Mouse (Mus musculus) brown adipose tissue, adult 24 weeks (tissue): ENCODE data around the gene Enpp5. TPM values are rescaled to one million over a fixed set of nuclear protein-coding genes. Genes with fewer than 3 reads are reported as not detected.
A peak's percentile ranks its signal among the peaks of the same experiment; 100 is the strongest.

Source experiments
- H3K27ac ChIP-seq: fragments of 200-500 bp; replicated peaks from 2 replicates; pipeline ENCODE4 v1.5.1; 2012; ENCODE audit warnings: low read depth, mild to moderate bottlenecking, low read length
- H3K4me1 ChIP-seq: fragments of 200-500 bp; 2 replicates; pipeline ENCODE4 v1.6.1; 2012; ENCODE audit warnings: low read length, mixed read lengths; ENCODE audit not compliant: control insufficient read depth, insufficient read depth, insufficient read length
- H3K4me3 ChIP-seq: fragments of 200-500 bp; 2 replicates; pipeline ENCODE4 v1.5.1; 2012; ENCODE audit warnings: low read depth, mild to moderate bottlenecking, low read length, moderate library complexity; ENCODE audit not compliant: insufficient read depth
- polyA plus RNA-seq: library from polyadenylated mRNA; stranded (reverse); fragments of >200 nt; gene quantifications from 2 replicates; pipeline ENCODE4 v1.2.4, GENCODE M21; 2012; ENCODE audit not compliant: missing spikeins, insufficient read depth, insufficient read length

Enpp5 gene
- polyA plus RNA-seq, 1 experiment: 44.9 TPM

- 0 out of 2 replicates have a peak overlapping the region, but pooled peaks have one; percentile 11 for H3K27ac ChIP-seq
- no peak overlapping the region for H3K4me3 ChIP-seq
- peaks cover 3% of the 10 kb centered on the region; the same call in 1 of the 2 replicates for H3K4me1 ChIP-seq
Observed at GRCm38 (mm10) chr17:44075601-44076000, 3.0 kb upstream of the Enpp5 start.

GRCm38 (mm10) chr17:44076051-44076680 lies 2.4 kb upstream of the Enpp5 start:
- peak overlapping the region; percentile 58 for H3K4me3 ChIP-seq
- H3K4me1 ChIP-seq: peaks cover 3% of the 10 kb centered on the region; the same call in 1 of the 2 replicates
- no peak overlapping the region; the same call in 1 of the 2 replicates for H3K27ac ChIP-seq

- Histone ChIP-seq H3K4me1 (peaks cover 3% of the 10 kb centered on the region; the same call in 1 of the 2 replicates), H3K4me3 (no peak overlapping the region), H3K27ac (no peak overlapping the region)
Observed at GRCm38 (mm10) chr17:44077146-44077842, 1.3 kb upstream of the Enpp5 start.

GRCm38 (mm10) chr17:44077843-44078160 lies 811 bp upstream of the Enpp5 start:
- peaks cover 3% of the 10 kb centered on the region; the same call in 1 of the 2 replicates for H3K4me1 ChIP-seq
- no peak overlapping the region for H3K27ac ChIP-seq

GRCm38 (mm10) chr17:44083156-44083555 lies 4.5 kb downstream of the Enpp5 start:
- Histone ChIP-seq H3K4me3 (no peak overlapping the region), H3K27ac (no peak overlapping the region), H3K4me1 (no peaks in the 10 kb centered on the region)

More at GRCm38 (mm10) chr17:44077843-44078160, 811 bp upstream of the Enpp5 start:
- no peak overlapping the region for H3K4me3 ChIP-seq

- Histone ChIP-seq H3K4me1 (no peaks in the 10 kb centered on the region), H3K27ac (no peak overlapping the region), H3K4me3 (no peak overlapping the region)
Observed at GRCm38 (mm10) chr17:44088226-44088625, 9.6 kb downstream of the Enpp5 start.

- H3K4me1 ChIP-seq: no peaks in the 10 kb centered on the region
- no peak overlapping the region for H3K4me3 ChIP-seq
- H3K27ac ChIP-seq: no peak overlapping the region
Observed at GRCm38 (mm10) chr17:44090916-44091315, 12.3 kb downstream of the Enpp5 start.

- Histone ChIP-seq H3K4me3 (no peak overlapping the region), H3K27ac (no peak overlapping the region), H3K4me1 (no peaks in the 10 kb centered on the region)
Observed at GRCm38 (mm10) chr17:44091512-44091911, 12.9 kb downstream of the Enpp5 start.

- peaks cover 3% of the 10 kb centered on the region for H3K4me1 ChIP-seq
- no peak overlapping the region for H3K4me3 ChIP-seq
- H3K27ac ChIP-seq: no peak overlapping the region; the same call in 1 of the 2 replicates
Observed at GRCm38 (mm10) chr17:44100486-44100885, 21.9 kb downstream of the Enpp5 start.

- Histone ChIP-seq H3K4me1 (peaks cover 3% of the 10 kb centered on the region), H3K27ac (peak overlapping the region; percentile 59), H3K4me3 (no peak overlapping the region)
Observed at GRCm38 (mm10) chr17:44100906-44101305, 22.3 kb downstream of the Enpp5 start.

- H3K27ac ChIP-seq: no peak overlapping the region
- no peak overlapping the region for H3K4me3 ChIP-seq
- H3K4me1 ChIP-seq: peaks cover 3% of the 10 kb centered on the region
Observed at GRCm38 (mm10) chr17:44101961-44102360, 23.3 kb downstream of the Enpp5 start.

- Histone ChIP-seq H3K27ac (peak within 1 kb of the TSS; percentile 91), H3K4me3 (peak within 1 kb of the TSS; percentile 95), H3K4me1 (peaks cover 3% of the 10 kb centered on the region)
Observed at GRCm38 (mm10) chr17:44105287-44106138, 26.9 kb downstream of the Enpp5 start, which contains the start of gene Enpp4. Enpp4 (minus strand) TSS chr17:44105809.

- peak overlapping the region; percentile 94 for H3K27ac ChIP-seq
Observed at GRCm38 (mm10) chr17:44108331-44108730, 29.7 kb downstream of the Enpp5 start.

GRCm38 (mm10) chr17:44116584-44116983 lies 38.0 kb downstream of the Enpp5 start:
- Histone ChIP-seq H3K27ac (no peak overlapping the region), H3K4me3 (no peak overlapping the region), H3K4me1 (no peaks in the 10 kb centered on the region; the same call in 1 of the 2 replicates)

More at GRCm38 (mm10) chr17:44108331-44108730, 29.7 kb downstream of the Enpp5 start:
- Histone ChIP-seq H3K4me3 (no peak overlapping the region), H3K4me1 (no peaks in the 10 kb centered on the region; the same call in none of the 2 replicates)

- Histone ChIP-seq H3K27ac (no peak overlapping the region), H3K4me1 (no peaks in the 10 kb centered on the region; the same call in 1 of the 2 replicates), H3K4me3 (no peak overlapping the region)
Observed at GRCm38 (mm10) chr17:44117721-44118120, 39.1 kb downstream of the Enpp5 start.
